Mouse (Mus musculus): ENCODE results near the gene Sec31a.

The Sec31a gene

GRCm38 (mm10) chr5:100349287-100350215, 66.5 kb downstream of the Sec31a start:
- DNase-seq = no peak

GRCm38 (mm10) chr5:100345118-100345517, 70.9 kb downstream of the Sec31a start:
- peak in 1 of 2 experiments; percentile 43 for DNase-seq

- DNase-seq = no peak
These were observed 72.9 kb downstream of the Sec31a start for GRCm38 (mm10) chr5:100343087-100343486.

- no peak for DNase-seq
These were observed 73.6 kb downstream of the Sec31a start for GRCm38 (mm10) chr5:100342422-100342821.

- no peak for DNase-seq
These were observed 75.0 kb downstream of the Sec31a start for GRCm38 (mm10) chr5:100341042-100341441.

GRCm38 (mm10) chr5:100337852-100338251, 78.2 kb downstream of the Sec31a start:
- no peak for DNase-seq

DNA sequence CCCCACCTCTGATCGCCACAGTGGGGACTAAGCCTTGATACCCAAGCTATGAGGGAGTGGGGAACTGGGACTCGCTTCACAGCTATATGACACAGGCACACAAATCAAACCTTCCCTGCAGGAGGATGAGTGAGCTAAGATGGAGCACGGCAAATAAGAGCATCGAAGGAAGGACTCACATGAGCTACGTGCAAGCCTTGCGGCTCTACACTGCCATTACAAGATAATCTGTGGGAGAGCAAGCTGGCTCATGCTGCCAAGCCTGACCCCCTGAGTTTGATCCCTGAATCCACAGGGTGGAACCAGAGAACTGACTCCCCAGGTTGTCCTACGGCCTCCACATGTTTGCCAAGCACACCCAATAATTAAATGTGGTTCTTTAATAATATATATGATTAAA, 79.2 kb downstream of the Sec31a start:
- DNase-seq = no peak

- DNase-seq = no peak
These were observed 80.4 kb downstream of the Sec31a start for GRCm38 (mm10) chr5:100335581-100336080.

GRCm38 (mm10) chr5:100334686-100335085, 81.3 kb downstream of the Sec31a start:
- DNase-seq = no peak

- no peak for DNase-seq
These were observed 82.2 kb downstream of the Sec31a start for GRCm38 (mm10) chr5:100333607-100334380.

DNA sequence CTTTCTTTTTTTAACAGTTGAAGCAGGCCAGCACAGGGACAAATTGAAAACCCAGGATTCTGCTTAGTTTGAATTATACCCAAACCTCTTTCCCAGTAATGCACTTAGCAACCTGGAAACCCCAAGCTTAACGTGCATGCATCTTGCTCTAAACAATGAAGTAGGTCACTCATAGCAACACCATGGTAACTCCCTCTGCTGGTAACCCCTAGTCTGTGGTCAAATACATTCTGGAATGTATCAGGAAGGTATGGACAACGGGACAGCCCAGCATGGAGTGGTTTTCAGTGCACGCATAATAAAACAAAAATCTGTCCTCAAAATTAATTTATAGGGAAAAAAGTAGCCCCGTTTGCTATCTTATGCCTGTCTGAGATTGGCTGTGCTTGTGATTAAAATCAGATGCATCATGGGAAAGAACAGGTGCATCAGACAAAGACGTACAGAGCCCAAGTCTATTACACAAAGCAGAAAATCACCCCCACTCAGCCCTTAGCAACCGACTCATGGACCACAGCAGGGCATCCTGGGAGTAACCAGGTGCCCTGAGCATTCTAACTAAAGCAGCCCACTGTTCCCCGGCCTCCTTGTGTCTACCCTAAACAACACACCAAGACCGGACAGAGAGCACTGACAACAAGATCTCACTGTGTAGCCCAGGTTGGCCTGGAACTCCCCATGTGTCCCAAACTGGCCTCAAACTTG, 83.6 kb downstream of the Sec31a start:
- no peak for DNase-seq

GRCm38 (mm10) chr5:100331636-100332035, 84.4 kb downstream of the Sec31a start:
- DNase-seq = no peak

GRCm38 (mm10) chr5:100322081-100322480, 94.0 kb downstream of the Sec31a start:
- DNase-seq = peak; percentile 72 to 89

- DNase-seq = no peak
These were observed 98.2 kb downstream of the Sec31a start for GRCm38 (mm10) chr5:100317842-100318241.

- DNase-seq = no peak
These were observed 99.0 kb downstream of the Sec31a start for GRCm38 (mm10) chr5:100317010-100317409.

GRCm38 (mm10) chr5:100315646-100316045, 100.4 kb downstream of the Sec31a start:
- DNase-seq = no peak

- no peak for DNase-seq
These were observed 103.6 kb downstream of the Sec31a start for GRCm38 (mm10) chr5:100312391-100312790.
